ENCODE assay signal across 15 mouse cellular contexts in genomic region chr2:113655890-113656614, GRCm38 (mm10).
DNase-seq lines count a peak whose midpoint lies in the region; ATAC-seq and TF ChIP-seq lines count a peak whose summit lies in the region.
"Had no signal": no experiment of that assay in that cellular context is flagged by ENCODE, and none has a peak within 500 bp of the region (broad histone marks: within the 10 kb centered on the region; RNA-seq: fewer than 3 reads in every experiment).

No protein-coding gene starts in this region.

- whole genome bisulfite sequencing in heart, embryonic 10.5 days: 51% methylated on average over 7 of the region's 8 CpGs
- WGBS in midbrain, embryonic 13.5 days: 63% methylated on average over 7 of the region's 8 CpGs
- 61% methylated on average over 7 of the region's 8 CpGs for WGBS in midbrain, embryonic 10.5 days

- DNase-seq in heart, adult 9 months (ENCODE audit: low spot score in 2 of 2): peak; percentile 8 to 25
- DNase-seq in heart, embryonic 10.5 days (ENCODE audit: low spot score): no peak
- DNase-seq in midbrain, embryonic 10.5 days (ENCODE audit: low spot score): no peak
- DNase-seq in cerebellum, postnatal 10 days: peak; percentile 59 to 65
- DNase-seq in urinary bladder, postnatal 36 days (ENCODE audit: low spot score in 2 of 2): no peak
- no peak for DNase-seq in urinary bladder, adult 18-20 months (ENCODE audit: low spot score in 2 of 2)
- DNase-seq: kidney, postnatal 14 days; right cerebral cortex, postnatal 14 days; thymus, postnatal 4 days had no signal

- no peak overlapping the region for H3K27ac ChIP-seq in heart, embryonic 10.5 days
- no peak overlapping the region for H3K27ac ChIP-seq in midbrain, embryonic 13.5 days
- H3K27ac ChIP-seq in midbrain, embryonic 10.5 days (replicated peaks): no peak overlapping the region; the same call in 1 of the 2 replicates
- H3K27ac ChIP-seq: heart, adult 2 months; liver, embryonic 14.5 days; stomach, embryonic 15.5 days had no signal

- H3K79me2 ChIP-seq in myocyte (ENCODE audit: control insufficient read depth, insufficient read depth): no peaks in the 10 kb centered on the region

- H3K4me3 ChIP-seq in heart, embryonic 10.5 days: no peak overlapping the region
- H3K4me3 ChIP-seq in midbrain, embryonic 13.5 days (replicated peaks): no peak overlapping the region
- no peak overlapping the region for H3K4me3 ChIP-seq in midbrain, embryonic 10.5 days
- H3K4me3 ChIP-seq in myocyte: no peak overlapping the region
- H3K4me3 ChIP-seq: heart, adult 2 months; stomach, embryonic 15.5 days had no signal

- 0 out of 2 replicates have a peak, but pooled peaks have one; percentile 37 for ATAC-seq in midbrain, embryonic 13.5 days
- ATAC-seq: CD4-positive, CD25-positive, alpha-beta regulatory T cell, adult 4 months had no signal

- no peaks in the 10 kb centered on the region for H3K36me3 ChIP-seq in heart, embryonic 10.5 days
- H3K36me3 ChIP-seq in midbrain, embryonic 13.5 days: no peaks in the 10 kb centered on the region
- H3K36me3 ChIP-seq in midbrain, embryonic 10.5 days: no peaks in the 10 kb centered on the region
- H3K36me3 ChIP-seq in myocyte (ENCODE audit: control insufficient read depth, insufficient read depth): no peaks in the 10 kb centered on the region
- H3K36me3 ChIP-seq: stomach, embryonic 15.5 days had no signal

- H3ac ChIP-seq in myocyte (ENCODE audit: control insufficient read depth, insufficient read length): no peak overlapping the region

- no peak overlapping the region for H3K4me2 ChIP-seq in midbrain, embryonic 13.5 days (replicated peaks)
- peak overlapping the region; percentile 25 for H3K4me2 ChIP-seq in myocyte (ENCODE audit: low read depth)
- H3K4me2 ChIP-seq: stomach, embryonic 15.5 days had no signal

- no peak for TF ChIP-seq POLR2A in myocyte (IDR thresholded peaks at IDR 0.05; ENCODE audit: insufficient read length, low read depth)

- H3K27me3 ChIP-seq in heart, embryonic 10.5 days (ENCODE audit: insufficient read depth, poor library complexity, severe bottlenecking): no peaks in the 10 kb centered on the region
- no peaks in the 10 kb centered on the region for H3K27me3 ChIP-seq in midbrain, embryonic 13.5 days
- H3K27me3 ChIP-seq in midbrain, embryonic 10.5 days (ENCODE audit: low read depth, poor library complexity, severe bottlenecking): no peaks in the 10 kb centered on the region
- no peaks in the 10 kb centered on the region for H3K27me3 ChIP-seq in myocyte (ENCODE audit: control insufficient read depth, insufficient read depth, insufficient read length)
- H3K27me3 ChIP-seq: stomach, embryonic 15.5 days had no signal

- peaks cover 4% of the 10 kb centered on the region; the same call in 1 of the 2 replicates for H3K4me1 ChIP-seq in heart, embryonic 10.5 days
- H3K4me1 ChIP-seq in midbrain, embryonic 13.5 days (replicated peaks): peaks cover 23% of the 10 kb centered on the region
- peaks cover 29% of the 10 kb centered on the region for H3K4me1 ChIP-seq in midbrain, embryonic 10.5 days
- H3K4me1 ChIP-seq: stomach, embryonic 15.5 days had no signal

- no peaks in the 10 kb centered on the region for H3K9me3 ChIP-seq in heart, embryonic 10.5 days
- H3K9me3 ChIP-seq in midbrain, embryonic 13.5 days: no peaks in the 10 kb centered on the region
- H3K9me3 ChIP-seq in midbrain, embryonic 10.5 days (replicated peaks): no peaks in the 10 kb centered on the region
- H3K9me3 ChIP-seq: stomach, embryonic 15.5 days had no signal

- H3K9ac ChIP-seq in midbrain, embryonic 13.5 days (replicated peaks): no peak overlapping the region
- H3K9ac ChIP-seq: liver, embryonic 14.5 days; stomach, embryonic 15.5 days had no signal

TF ChIP-seq in myocyte, 11 proteins besides CTCF, POLR2A, EP300 and RAD21:
- TF ChIP-seq USF1 (IDR thresholded peaks at IDR 0.05; ENCODE audit: low read depth): no peak

Comparison
In these comparisons a context has a peak if more than half of its experiments do, and no peak if none do; other contexts are left out.
1. DNase-seq: peak in heart, adult 9 months (2 of 2) and cerebellum, postnatal 10 days (2 of 2); none in heart, embryonic 10.5 days (single experiment), midbrain, embryonic 10.5 days (single experiment), urinary bladder, postnatal 36 days (0 of 2) and urinary bladder, adult 18-20 months (0 of 2).